Mouse (Mus musculus) liver, postnatal 0 days (tissue): ENCODE results near the gene Ints4.
A peak's percentile ranks its signal among the peaks of the same experiment; 100 is the strongest.

Experiments
- CTCF ChIP-seq: sonication (generic); IDR thresholded peaks from 2 replicates; pipeline ENCODE4 v1.5.1; 2016; ENCODE audit warnings: antibody characterized with exemption, low read depth
- EP300 ChIP-seq: IDR thresholded peaks from 2 replicates; pipeline ENCODE4 v1.6.1; 2016; ENCODE audit warnings: antibody characterized with exemption, low read depth, mild to moderate bottlenecking

DNA sequence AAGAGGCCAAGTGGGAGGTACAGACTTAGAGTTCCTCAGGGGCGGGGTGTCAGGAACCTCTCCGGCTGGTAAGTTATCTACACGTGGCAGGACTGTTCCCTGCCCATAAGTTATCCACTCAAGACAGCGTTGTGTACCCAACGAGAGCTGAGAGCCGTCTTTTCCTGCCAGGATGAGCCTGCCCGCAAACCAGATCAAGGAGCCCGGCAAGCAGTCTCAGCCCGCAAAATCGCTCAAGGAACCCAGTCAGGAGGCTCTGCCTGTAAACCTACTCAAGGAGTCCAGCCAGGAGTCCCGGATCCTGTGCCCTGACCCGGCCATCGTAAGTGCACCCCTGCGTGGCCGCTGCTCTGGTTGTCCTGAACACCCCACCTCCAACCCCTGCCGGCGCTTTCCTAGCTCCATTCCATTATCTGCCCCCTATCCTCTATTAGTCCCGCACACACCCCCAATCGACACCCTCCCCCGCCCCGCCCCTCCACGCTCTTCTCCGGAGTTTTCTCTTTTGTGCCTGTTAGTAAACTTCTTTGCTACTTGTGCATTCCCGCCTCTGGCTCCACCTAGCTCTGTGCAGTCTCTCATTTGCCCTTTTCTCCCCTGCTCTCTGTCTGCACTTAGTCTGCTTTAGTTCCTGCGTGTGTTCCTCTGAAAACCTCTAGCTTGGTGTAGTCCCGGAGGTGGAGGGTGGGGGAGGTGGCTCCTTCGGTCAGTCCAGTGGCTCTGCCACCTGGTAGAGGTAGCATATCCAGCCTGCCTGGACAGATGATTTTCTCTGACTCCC, 27.4 kb upstream of the Ints4 start:
- TF ChIP-seq CTCF (no peak), EP300 (peak; percentile 86)
